Mouse (Mus musculus) embryonic facial prominence, embryonic 11.5 days (tissue): Measurements from ENCODE around the gene Trmt10c. TPM values are rescaled to one million over a fixed set of nuclear protein-coding genes. Genes with fewer than 3 reads are reported as not detected.
"Not testable (repeated sequence)": the region's sequence is repeated elsewhere in the genome, so short reads cannot be mapped to it uniquely, and the experiment has no call there.

Experiments
- ATAC-seq: fragments of 200-750 bp; cut with Nextera tagmentation; replicated peaks from 2 replicates; pipeline ENCODE4 v1.8.0; 2017; ENCODE audit warnings: low read depth; ENCODE audit not compliant: insufficient number of reproducible peaks, low FRiP score, low TSS enrichment
- DNase-seq: peaks from one replicate; pipeline ENCODE4 v3.0.0-alpha.2; 2015; ENCODE audit warnings: low spot score
- H3K27ac ChIP-seq: fragments of 300-500 bp; sonication (generic); replicated peaks from 2 replicates; pipeline ENCODE4 v1.5.1; 2014; ENCODE audit warnings: mild to moderate bottlenecking, low read depth, low read length, control low read depth
- H3K27me3 ChIP-seq: fragments of 300-500 bp; sonication (generic); 2 replicates; pipeline ENCODE4 v1.6.1; 2014; ENCODE audit warnings: mild to moderate bottlenecking, low read length, moderate library complexity, mixed read lengths; ENCODE audit not compliant: control insufficient read depth, insufficient read depth
- H3K36me3 ChIP-seq: fragments of 300-500 bp; sonication (generic); replicated peaks from 2 replicates; pipeline ENCODE4 v1.6.1; 2014; ENCODE audit warnings: low read depth, mild to moderate bottlenecking, low read length, moderate library complexity, mixed read lengths; ENCODE audit not compliant: control insufficient read depth, insufficient read depth
- H3K4me1 ChIP-seq: fragments of 300-500 bp; sonication (generic); 2 replicates; pipeline ENCODE4 v1.6.1; 2014; ENCODE audit warnings: low read length, mixed read lengths; ENCODE audit not compliant: control insufficient read depth, insufficient read depth
- H3K4me2 ChIP-seq: fragments of 300-500 bp; sonication (generic); 2 replicates; pipeline ENCODE4 v1.6.1; 2014; ENCODE audit warnings: low read depth, mild to moderate bottlenecking, control low read depth, low read length, moderate library complexity
- H3K4me3 ChIP-seq: fragments of 300-500 bp; sonication (generic); 2 replicates; pipeline ENCODE4 v1.5.1; 2014; ENCODE audit warnings: low read depth, low read length, control low read depth
- H3K9ac ChIP-seq: fragments of 300-500 bp; sonication (generic); replicated peaks from 2 replicates; pipeline ENCODE4 v1.6.1; 2014; ENCODE audit warnings: mild to moderate bottlenecking, control low read depth, low read length
- H3K9me3 ChIP-seq: fragments of 300-500 bp; sonication (generic); replicated peaks from 2 replicates; pipeline ENCODE4 v1.6.1; 2016; ENCODE audit warnings: mild to moderate bottlenecking, low read length, inconsistent platforms, mixed read lengths; ENCODE audit not compliant: control insufficient read depth
- WGBS: fragments of 180-500 bp; shearing (Covaris S2); extraction: QIAGEN DNeasy Blood & Tissue Kit; methylation state at CpG from one replicate; pipeline ENCODE4 v1.1.7; 2014; 5-methylcytosine and 5-hydroxymethylcytosine counted together
- polyA plus RNA-seq: library from polyadenylated mRNA; unstranded; fragments of >200 nt; fragmentation: Nextera tagmentation; extraction: Ambion mirVana; gene quantifications from 2 replicates; pipeline ENCODE4 v1.2.1, GENCODE M21; 2014

Trmt10c gene
- polyA plus RNA-seq, 1 experiment from 2014 or later: 39.9 TPM

DNA sequence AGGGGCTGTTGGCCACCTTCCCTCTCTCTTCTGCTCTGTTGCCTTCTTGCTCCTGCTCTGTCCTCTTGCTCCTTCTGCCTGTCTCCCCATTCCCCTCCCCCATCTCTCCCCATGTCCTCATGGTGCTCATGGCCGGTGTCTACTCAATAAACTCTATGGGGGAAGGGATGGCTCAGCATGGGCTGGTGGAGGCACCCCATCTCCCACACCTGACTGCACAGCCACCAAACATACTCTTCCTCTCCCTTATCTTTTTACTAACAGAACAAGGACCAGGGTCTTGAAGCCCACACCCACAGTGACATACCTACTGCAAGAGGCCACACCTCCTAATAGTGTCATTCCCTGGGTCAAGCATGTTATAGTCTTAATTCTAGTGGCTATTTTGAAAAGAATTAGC is 36.5 kb upstream of the Trmt10c start:
- 93% methylated on average over 1 of the region's 1 CpGs for WGBS
- ATAC-seq: no peak

DNA sequence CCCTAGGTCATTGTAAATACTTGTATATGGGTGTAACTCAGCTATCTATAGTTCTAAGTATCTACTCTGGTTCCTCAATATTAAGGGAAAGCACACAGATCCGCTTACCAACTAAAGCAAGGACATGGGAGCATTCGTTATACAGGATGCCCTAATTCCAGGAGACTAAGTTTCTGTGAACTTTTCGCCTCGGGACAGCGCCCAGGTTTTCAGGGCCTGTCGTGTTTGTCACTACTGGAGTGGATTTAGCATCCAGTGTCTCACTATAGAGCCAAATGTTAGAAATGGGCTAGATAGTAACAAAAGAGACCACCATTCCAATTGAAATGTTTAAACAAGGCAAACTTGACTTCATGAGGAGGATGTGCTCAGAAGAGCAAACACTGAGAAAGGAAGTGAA is 35.5 kb upstream of the Trmt10c start:
- not testable (repeated sequence) for DNase-seq, H3K36me3 ChIP-seq, H3K27ac ChIP-seq, H3K4me3 ChIP-seq, H3K9me3 ChIP-seq, H3K4me1 ChIP-seq, H3K9ac ChIP-seq, H3K4me2 ChIP-seq, H3K27me3 ChIP-seq, ATAC-seq
- 94% methylated on average over 6 of the region's 6 CpGs for WGBS

More for the DNA sequence above, 36.5 kb upstream of the Trmt10c start:
- Histone ChIP-seq H3K4me3 (no peak overlapping the region), H3K4me1 (no peaks in the 10 kb centered on the region), H3K4me2 (no peak overlapping the region), H3K36me3 (no peaks in the 10 kb centered on the region), H3K9me3 (no peaks in the 10 kb centered on the region), H3K27me3 (no peaks in the 10 kb centered on the region), H3K9ac (no peak overlapping the region), H3K27ac (no peak overlapping the region)
- no peak for DNase-seq

DNA sequence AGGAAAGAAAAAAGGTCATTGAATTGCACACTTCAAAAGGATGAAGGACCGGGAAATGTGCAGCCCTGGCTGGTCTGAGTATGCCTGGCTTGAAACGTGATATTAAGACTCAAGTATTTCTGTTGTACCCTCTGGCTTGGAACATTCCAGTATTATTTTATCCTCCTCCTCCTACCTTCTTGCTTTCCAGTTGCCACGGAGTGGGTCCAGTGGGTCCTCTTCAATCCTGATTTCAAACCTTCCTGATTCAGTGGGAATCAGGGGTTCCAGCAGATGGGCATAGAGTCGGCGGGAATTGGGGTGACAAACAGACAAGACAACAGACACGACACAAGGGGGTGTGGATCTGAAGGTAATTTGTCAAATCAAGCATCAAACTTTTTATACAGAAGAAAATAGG is 34.9 kb upstream of the Trmt10c start:
- whole genome bisulfite sequencing: 80% methylated on average over 6 of the region's 6 CpGs
- no peak overlapping the region for H3K9ac ChIP-seq
- DNase-seq: no peak
- no peak for ATAC-seq
- no peaks in the 10 kb centered on the region for H3K36me3 ChIP-seq
- no peaks in the 10 kb centered on the region for H3K4me1 ChIP-seq
- no peaks in the 10 kb centered on the region for H3K9me3 ChIP-seq
- H3K27me3 ChIP-seq: no peaks in the 10 kb centered on the region
- H3K4me3 ChIP-seq: no peak overlapping the region
- no peak overlapping the region for H3K27ac ChIP-seq
- H3K4me2 ChIP-seq: no peak overlapping the region

DNA sequence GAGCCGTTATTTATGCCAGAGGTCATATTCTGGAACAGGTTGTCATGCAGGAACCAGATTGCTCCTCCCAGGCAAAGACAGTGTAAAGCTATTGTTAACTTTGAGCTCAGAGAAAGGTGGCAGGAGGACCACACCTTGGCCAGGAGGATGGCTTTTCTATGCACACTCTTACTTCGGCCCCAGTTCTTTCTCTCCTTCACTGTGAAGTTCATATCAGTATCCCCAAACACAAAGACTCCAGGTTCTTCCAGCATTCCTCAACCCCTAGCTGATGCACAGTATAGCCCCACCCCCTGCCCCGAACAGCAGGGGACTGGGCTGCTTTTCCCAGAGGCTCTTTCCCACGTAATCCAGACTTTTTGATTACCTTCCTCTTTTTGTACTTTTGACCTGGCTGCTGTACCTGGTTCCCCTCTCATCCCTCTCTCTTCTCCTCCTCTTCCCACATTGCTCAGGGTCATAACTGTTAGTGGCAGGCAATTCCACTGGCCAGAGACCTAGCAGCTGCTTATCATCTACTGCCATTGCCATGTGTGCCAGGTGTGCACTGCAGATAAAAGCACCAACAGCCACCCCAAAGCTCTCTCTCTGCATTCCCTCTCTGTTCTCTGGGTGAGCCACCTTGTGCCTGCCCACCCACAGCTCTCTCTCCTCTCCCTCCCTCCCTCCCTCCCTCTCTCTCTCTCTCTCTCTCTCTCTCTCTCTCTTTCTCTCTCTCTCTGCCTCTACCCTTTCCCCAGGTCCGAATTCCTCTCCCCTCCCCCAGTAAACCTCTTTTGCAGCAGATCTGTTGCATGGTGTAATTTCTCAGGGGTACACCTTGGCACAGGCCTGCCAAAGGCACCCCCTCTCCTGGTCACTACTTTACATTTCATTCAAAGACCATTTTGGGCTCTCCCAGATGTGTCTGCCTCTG is 34.0 kb upstream of the Trmt10c start:
- no peak overlapping the region for H3K4me3 ChIP-seq
- H3K4me2 ChIP-seq: no peak overlapping the region
- no peaks in the 10 kb centered on the region for H3K36me3 ChIP-seq
- no peaks in the 10 kb centered on the region for H3K9me3 ChIP-seq
- DNase-seq (no peak), ATAC-seq (no peak)
- no peaks in the 10 kb centered on the region for H3K4me1 ChIP-seq
- 52% methylated on average over 5 of the region's 5 CpGs for WGBS
- H3K27me3 ChIP-seq: no peaks in the 10 kb centered on the region
- no peak overlapping the region for H3K9ac ChIP-seq
- H3K27ac ChIP-seq: no peak overlapping the region

DNA sequence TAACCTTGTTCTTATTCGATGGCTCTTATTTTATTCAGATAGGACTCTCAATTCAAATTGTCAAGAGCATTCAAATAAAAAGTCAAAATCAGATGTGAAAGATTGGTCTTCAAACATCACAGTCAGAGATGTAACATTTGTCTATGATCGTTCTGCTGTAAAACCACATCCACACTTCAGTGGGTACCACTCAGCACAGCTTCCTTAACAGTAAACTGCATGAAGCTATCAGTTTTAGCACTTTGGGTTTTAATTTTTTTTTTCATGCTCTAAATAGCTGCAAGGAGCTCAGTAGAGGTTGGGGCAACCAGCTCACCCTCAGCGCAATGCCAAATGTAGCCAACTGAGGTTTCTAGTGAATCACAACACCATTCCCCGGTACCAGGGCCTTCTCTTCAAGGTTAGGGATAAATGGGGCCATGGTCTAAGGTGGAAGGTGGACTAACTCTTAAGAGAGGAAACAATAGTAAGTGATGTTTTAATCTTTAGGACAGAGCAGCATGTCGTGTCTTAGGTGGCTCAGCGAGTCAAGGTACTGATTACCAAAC is 31.0 kb upstream of the Trmt10c start:
- Histone ChIP-seq H3K27me3 (no peaks in the 10 kb centered on the region), H3K9me3 (no peaks in the 10 kb centered on the region), H3K27ac (no peak overlapping the region), H3K9ac (no peak overlapping the region), H3K4me2 (no peak overlapping the region), H3K4me1 (no peaks in the 10 kb centered on the region), H3K4me3 (no peak overlapping the region), H3K36me3 (no peaks in the 10 kb centered on the region)
- 90% methylated on average over 6 of the region's 6 CpGs for WGBS
- DNase-seq: no peak
- ATAC-seq: no peak

DNA sequence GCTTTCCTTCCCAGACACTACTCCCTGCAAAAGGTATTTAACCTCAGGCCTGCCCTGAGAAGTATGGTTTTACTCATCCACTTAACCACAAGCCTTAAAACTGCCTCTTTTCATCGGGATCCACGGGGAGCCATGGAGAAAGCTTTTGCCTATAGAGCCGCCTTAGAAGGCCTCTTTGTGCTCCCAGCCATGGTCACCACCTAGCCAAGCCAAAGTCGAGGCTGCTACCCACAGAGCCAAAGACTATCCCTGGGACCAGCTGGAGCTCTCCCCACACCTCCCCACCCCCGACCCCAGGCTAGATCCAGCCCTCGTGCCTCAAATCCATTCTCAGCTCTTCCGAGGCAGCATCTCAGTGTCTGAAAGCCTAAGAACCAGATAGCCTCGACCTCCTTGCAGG is 28.5 kb upstream of the Trmt10c start:
- Histone ChIP-seq H3K4me3 (no peak overlapping the region), H3K9me3 (no peaks in the 10 kb centered on the region), H3K9ac (no peak overlapping the region), H3K36me3 (no peaks in the 10 kb centered on the region), H3K4me1 (no peaks in the 10 kb centered on the region), H3K4me2 (no peak overlapping the region), H3K27me3 (no peaks in the 10 kb centered on the region), H3K27ac (no peak overlapping the region)
- WGBS: 46% methylated on average over 8 of the region's 8 CpGs
- DNase-seq (no peak), ATAC-seq (no peak)

DNA sequence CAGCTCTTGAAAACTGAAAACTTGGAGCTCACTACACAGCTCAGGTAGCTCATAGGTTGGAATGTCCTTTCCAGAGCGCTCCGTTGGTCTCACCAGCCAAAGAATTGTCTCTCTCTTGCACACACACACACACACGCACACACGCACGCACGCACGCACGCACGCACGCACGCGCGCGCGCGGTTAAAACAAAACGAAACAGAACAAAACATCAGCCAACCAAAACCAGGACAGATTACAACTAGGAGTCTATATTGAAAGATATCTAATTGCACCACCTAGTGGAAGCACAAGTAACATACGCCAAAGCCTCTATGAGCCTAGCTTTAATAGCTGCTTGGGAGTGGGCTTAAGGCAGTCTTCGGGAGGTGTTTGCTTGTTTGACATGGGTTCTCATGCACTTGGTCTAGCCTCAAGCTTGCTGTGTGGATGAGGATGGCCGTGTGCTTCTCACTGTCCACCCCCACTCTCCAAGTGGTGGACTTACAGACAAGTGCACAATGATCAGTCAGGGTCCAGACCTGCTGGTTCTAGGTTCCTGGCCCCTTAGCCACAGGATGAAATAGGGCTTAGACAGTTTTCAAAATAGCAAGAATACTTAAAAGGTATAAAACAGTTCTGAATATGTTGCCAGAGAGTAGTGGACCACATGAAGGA is 26.8 kb upstream of the Trmt10c start:
- no peak overlapping the region for H3K27ac ChIP-seq
- H3K27me3 ChIP-seq: no peaks in the 10 kb centered on the region
- 6% methylated on average over 20 of the region's 20 CpGs for whole genome bisulfite sequencing
- no peaks in the 10 kb centered on the region for H3K4me1 ChIP-seq
- H3K9me3 ChIP-seq: no peaks in the 10 kb centered on the region
- H3K9ac ChIP-seq: peak overlapping the region; percentile 55; the same call in 1 of the 2 replicates
- no peaks in the 10 kb centered on the region for H3K36me3 ChIP-seq
- H3K4me3 ChIP-seq: peak overlapping the region; percentile 29
- peak; percentile 82 for ATAC-seq
- peak; percentile 88 for DNase-seq
- H3K4me2 ChIP-seq: peak overlapping the region; percentile 46

DNA sequence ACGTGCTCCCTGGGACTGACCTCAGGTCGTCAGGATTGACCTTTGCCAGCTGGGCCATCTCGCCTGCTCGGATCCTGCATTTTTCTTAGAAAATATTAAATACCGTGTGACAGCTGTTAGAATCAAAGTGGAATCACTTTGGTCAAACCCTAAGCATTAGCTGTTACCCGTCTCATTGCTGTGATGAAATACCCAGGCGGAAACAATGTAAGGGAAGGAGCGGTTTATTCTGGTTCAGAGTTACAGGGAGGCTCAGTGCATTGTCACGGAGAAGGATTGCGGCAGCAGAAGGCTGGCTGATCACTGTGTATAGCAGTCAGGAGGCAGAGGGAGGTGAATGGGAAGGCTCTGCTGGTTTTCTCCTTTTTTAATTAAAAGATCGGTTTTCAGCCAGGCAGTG is 25.4 kb upstream of the Trmt10c start:
- no peaks in the 10 kb centered on the region for H3K27me3 ChIP-seq
- ATAC-seq (no peak), DNase-seq (no peak)
- H3K9me3 ChIP-seq: no peaks in the 10 kb centered on the region
- H3K36me3 ChIP-seq: no peaks in the 10 kb centered on the region
- H3K27ac ChIP-seq: no peak overlapping the region
- H3K9ac ChIP-seq: no peak overlapping the region
- no peak overlapping the region for H3K4me2 ChIP-seq
- WGBS: 59% methylated on average over 11 of the region's 11 CpGs
- H3K4me3 ChIP-seq: no peak overlapping the region
- no peaks in the 10 kb centered on the region for H3K4me1 ChIP-seq
